Mouse (Mus musculus): ENCODE results near the gene Antxr1. TPM values are rescaled to one million over a fixed set of nuclear protein-coding genes. Genes with fewer than 3 reads are reported as not detected.

The Antxr1 gene
- total RNA-seq, 2 experiments from 2014 or later, result 15.4 to 16.5 TPM

DNA sequence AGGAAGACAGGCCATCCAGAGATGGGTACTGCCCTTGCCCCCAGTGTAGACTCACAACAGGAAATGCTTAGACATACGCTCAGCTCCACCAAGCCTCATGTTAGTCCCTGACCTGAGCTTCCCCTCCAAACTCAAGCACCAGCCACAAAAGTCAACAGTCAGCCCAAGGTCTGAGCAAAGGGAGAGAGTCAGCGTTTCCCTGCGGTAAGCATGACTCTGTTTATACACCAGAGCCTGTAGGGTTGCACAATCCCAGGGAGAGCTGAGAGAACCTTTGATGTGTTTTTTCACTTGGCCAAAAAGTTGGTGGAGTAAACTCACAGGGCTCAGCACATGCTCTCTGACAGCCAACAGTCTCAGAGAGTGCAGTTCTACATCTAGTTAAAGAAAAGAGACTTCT, 145.9 kb downstream of the Antxr1 start:
- no peak for DNase-seq (ENCODE audit: low spot score in 2 of 2)

DNA sequence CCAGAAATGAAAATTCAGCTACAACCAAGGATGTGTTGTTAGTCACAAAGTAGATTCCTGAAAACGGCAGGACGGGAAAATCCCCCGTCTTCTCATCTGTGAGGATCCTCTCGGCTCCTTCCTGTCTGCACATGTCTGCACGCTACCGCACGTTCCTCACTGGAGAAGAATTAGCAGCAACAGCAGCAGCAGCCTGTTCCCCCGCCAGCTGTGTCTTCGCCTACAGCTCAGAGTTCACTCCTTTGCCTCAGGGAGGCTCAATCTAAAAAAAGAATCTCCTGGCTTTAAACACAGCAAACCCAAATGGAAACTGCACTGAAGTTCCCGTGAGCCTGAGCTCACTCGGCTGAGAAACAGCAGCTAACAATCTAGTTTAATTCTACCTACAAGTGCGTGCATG, 148.6 kb downstream of the Antxr1 start:
- no peak for DNase-seq (ENCODE audit: low spot score in 2 of 2)

DNA sequence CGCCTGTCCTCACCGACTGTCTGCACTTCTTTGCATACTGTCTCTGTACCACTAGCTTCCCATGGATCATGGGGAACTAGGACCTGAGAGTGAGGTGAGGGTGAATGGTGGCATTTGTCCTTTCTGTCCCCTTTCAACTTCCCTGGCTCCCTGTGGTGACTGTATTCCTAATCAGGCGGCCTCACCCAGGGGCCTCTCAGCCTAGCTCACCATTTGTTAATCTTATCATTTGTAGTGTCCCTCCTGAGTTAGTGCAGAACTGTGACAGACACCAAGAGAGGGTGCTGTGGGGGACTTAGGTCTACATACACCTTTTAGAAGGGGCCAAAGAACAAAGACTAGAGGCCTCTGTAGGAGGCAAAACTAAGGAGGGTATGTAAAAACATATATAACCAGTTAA, 151.2 kb downstream of the Antxr1 start:
- no peak for DNase-seq (ENCODE audit: low spot score in 2 of 2)

DNA sequence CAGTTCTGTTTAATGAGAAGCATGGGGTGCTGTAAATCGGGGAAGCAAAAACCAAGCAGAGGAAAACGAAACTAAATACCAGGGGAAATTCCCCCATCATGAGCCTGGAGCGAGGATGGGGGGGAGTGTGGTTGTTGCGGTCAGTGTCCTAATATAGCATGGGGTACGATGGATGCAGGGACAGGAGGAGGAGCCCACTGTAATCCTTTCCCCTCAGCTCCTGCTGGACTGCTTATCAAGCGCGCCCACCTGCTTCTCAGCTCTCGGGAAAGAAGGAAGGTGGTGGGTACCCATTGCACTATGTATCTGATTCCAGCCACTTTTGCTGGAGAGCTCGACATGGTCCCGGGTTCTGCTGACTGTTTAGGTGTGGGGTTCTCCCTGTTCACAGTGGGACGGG, 151.6 kb downstream of the Antxr1 start:
- no peak for DNase-seq (ENCODE audit: low spot score in 2 of 2)

DNA sequence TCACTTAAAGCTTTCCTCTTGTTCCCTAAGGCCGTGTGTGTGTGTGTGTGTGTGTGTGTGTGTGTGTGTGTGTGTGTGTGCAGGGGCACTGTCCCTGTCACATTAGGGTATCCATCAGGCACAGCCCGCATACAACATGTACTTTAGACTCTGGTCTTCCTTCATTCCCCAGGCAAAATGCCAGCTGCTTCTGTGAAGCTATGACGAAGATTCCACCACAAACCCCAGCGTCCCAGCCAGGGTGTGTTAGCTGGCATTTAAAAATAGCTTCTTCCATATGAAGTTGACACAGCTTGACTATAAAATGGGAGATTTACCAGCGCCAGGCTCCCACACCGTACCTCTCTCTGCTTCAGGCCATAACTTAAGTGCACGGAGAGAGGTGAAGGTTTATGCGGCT, 152.5 kb downstream of the Antxr1 start:
- peak in 1 of 2 experiments; percentile 53 for DNase-seq (ENCODE audit: low spot score in 2 of 2)

DNA sequence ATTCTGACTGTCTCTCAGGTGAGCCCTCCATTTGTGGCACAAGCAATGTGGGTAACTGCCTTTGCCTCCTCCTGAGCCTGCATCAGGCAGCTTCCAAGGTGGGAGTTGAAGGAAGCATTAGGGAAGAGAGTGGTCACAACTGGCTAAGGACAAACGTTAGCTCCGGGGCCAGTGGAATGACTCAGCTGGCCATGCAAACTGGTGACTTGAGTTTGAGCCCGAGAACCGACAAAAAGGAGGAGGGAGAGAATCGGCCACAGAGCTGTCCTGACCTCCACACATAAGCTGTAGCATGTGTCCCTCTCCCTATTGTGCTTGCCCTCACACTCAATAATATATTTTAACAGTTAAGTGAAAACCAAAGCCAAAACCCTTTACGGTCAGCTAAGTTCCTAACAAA, 152.9 kb downstream of the Antxr1 start:
- DNase-seq (ENCODE audit: low spot score in 2 of 2), result no peak

DNA sequence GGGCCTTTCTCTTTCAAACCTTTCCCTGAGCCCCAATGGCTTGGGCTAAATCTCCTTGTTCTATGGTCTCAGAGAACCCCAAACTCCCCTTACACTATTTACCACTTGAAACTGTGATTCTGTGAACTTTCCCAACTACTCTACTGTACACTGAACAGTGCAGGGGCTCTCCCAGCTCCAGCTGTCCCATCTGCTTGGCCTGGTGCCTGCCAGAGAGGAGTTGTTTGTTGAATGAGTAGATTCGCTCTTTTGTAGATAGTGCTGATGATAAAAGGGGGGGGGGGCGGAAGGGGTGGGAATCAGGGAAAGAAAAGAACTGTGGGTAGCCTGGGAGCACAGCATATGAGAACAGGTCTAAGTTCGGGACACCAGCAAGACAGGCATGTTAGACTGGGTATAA, 164.2 kb downstream of the Antxr1 start:
- DNase-seq (ENCODE audit: low spot score in 2 of 2), result no peak

DNA sequence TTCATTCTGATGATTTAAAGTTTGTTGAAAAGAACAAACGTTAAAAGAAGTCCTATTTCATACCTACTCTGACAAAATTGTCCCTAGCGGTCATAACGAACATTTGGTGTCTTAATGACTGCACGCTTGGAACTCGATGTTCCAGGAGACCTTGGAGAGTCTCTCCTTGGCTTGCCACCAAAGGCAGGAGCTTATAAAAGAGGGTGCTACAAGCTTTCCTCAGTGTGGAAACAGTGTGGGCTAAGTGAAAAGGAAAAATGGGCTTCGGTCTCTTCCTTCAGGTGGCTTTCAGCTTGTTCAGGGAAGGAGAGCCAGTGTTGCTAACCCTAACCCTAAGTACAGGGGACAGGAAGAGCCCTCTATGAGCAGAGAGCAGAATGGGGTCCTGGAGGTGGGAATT, 164.7 kb downstream of the Antxr1 start:
- DNase-seq (ENCODE audit: low spot score in 2 of 2), result no peak

DNA sequence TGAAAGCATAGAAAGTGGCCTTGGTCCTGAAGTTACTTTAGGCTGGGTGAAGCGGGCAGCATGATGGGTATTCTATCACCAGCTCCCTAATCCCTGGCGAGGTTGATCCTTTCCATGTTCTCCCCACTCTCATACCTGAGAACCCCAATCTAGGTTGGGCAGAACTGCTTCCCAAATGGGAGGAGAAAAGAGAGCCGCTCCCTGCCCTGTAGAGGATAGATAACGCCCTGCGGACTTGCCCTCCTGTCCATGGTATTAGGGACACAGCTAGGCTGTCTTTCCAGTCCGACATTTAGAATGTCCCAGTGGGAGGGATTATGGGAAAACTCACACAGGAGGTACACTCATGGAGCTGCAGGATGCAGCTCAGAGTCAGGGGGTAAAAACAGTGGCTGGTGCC, 165.3 kb downstream of the Antxr1 start:
- DNase-seq (ENCODE audit: low spot score in 2 of 2), result no peak

DNA sequence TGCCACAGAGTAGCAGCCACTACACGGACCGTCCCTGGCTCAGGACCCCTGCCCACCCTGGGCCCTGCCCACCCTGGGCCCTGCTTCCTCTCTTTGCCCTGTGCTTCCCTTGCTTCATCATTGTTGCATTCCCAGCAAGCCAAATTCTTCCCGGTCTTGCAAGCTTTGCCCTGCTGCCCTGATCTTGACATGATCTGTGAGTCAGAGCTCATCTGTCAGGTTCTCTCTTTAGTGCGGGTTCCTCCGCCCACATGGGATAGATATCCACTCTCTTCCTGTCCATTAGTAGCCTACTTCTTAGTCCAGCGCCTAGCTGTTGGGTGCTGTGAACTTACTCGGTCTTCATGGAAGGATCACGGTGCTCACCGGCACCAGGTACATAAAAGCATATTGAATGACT, 167.6 kb downstream of the Antxr1 start:
- no peak for DNase-seq (ENCODE audit: low spot score in 2 of 2)

DNA sequence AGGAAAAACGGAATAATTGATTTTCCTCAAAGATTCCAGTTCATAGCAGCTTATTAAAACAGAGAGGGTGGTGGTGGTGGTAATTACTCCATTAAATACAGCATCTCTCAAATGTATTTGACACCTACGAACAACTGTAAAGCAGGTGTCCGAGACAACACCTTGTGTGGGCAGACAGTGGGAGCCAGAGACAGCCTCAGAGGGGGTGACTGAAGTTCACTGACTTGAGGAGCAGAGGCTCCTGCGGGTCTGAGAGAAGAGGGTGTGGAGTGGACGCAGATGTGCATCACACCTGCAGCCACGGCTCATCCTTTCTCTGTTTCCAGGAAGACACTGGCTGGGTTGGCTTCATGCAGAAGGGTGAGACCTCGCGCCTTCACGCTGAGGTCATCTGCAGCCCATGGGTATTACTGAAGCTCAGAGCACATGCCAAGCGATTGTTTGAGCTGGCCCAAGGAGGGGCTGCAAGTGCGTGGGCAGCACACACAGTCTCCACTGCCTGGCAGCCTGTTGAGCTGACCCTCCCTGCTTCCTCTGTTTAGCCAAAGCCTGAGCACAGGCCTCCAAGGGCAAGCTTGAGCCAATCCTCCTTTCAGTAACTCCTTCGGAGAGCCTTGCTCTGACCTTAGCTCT, 168.8 kb downstream of the Antxr1 start:
- DNase-seq (ENCODE audit: low spot score in 2 of 2), result no peak

DNA sequence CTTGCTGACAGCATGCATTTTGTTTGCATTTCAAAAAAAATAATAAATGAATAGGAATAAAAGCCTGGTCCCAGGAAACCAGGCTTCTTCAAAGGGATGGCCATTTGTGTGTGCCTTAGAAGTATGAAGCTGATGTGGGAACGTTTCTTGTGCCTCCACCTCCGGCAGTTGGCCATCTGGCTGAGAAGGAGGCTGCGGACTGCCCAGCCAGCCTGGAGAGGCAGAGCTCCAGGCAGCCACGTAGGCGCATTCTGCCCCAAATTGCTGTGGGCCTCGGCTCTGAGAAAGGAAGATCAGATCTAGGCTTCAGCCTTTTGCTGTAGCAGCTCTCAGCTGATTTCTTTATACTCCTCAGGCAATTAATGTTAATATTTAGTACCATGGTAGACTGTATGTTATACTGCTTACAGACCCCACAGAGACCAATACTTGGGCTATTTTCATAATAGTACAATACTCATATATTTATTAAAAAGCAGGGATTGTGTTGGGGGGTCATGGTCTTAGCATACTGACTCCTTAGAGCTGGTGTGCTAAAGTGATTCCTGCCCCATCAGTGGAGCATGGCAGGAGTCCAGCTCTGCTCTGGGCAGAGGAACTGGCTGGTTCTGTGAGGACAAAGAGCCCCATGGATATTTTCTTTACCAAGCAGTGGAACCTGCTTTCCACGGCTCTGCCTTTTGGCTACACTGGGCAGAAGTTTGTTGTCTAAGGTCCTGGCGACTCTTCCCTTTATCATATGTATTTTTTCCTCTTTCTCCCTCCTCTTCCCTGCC, 169.9 kb downstream of the Antxr1 start:
- DNase-seq (ENCODE audit: low spot score in 2 of 2), result peak; percentile 44 to 55

DNA sequence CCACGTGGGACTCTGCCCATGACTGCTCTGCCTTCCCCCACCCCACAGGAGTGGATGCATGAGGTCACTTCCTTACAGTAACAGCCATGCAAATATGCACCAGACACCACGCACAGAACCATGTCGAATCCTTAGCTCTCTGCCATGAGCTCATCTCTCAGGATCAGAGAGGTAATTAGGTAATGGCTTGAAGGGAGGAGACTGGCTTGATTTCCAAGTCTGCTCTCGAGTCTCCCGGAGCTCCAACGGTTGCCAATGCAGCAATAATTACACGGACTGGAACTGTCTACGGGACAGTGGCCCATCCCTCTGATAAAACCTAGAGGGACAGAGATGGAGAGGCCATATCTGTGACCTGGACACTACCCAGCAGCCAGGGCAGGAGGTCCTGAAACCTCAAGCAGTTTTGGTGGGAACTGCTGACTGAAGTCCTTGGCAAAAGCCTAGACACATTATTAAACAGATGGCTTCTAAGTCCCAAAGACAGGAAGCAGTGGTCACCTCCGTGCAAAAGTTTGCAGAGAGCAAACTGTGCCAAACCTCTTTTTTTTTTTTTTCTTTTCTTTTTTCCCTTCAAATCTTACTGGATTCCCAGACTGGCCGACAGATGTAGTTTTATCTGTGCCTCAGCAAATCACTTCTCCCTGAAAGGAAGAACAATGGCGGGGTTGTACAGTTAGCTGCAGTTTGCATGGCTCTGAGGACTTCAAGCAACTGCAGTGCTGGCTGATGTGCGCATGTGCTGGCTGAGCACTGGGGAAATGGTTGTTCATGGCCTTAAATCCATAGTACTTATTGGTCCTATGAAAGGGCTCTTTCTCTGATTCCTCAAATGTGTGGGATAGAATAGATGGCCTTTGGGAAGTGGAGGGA, 174.0 kb downstream of the Antxr1 start:
- DNase-seq (ENCODE audit: low spot score in 2 of 2), result no peak

DNA sequence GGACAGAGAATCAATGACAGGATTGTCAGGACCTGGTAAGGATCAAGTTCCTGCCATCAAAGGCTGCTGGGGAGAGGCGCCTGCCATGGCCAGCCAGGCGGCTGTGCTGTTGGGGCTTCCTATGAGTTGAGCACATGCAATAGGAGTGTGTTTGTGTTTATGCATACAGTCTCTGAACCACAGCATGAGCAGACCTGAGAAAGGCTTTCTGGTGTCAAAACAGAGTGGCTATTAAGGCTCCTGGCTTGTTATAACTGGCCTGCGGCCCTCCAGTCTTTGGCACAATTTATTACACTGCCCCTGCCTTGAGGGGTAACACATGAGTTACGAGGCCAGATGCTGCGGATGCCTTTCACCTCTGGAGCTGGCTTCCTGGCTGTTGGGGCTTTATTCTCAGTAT, 175.4 kb downstream of the Antxr1 start:
- DNase-seq (ENCODE audit: low spot score in 2 of 2), result no peak

DNA sequence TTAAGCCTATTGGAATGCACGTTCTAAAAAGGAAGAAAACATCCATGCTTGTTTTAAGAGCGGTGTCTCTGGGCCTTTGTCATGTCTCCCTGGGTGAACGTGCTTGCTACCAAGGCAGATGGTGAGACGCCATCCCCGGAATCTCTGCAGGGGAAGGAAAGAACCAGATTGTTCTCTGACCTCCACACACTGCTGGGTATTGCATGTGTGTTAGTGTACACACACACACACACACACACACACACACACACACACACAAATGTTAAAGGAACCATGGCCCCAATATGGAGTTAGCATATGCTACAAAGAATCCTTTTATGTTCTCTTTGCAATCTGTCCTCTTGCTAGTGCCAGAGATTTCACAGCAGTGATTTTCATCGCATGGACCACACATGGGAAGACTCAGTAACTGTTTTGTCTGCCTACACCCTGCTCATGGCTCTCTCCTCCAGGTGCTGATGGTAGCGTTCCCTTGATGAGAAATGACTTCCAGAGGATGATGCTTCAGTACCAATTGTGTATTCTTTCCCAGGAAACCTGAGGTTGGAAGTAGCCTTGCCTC, 177.5 kb downstream of the Antxr1 start:
- DNase-seq (ENCODE audit: low spot score in 2 of 2), result no peak

DNA sequence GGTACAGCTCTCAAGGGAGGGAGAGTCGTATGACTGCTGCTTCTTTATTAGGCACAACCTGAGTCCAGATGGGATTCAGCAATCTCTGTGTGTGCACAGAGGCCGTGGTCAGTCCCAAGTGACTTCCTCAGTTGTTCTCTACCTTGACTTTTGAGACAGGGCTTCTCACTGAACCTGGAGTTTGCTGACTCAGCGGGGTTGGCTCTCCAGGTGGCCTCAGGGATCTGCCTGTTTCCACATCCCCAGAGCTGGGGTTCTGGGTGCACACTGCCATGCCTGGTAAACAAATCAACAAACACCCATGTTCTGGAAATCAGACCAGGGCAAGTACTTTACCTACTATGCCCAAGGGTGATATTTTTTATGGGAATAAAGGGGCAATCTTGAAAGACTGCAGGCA, 181.8 kb downstream of the Antxr1 start:
- no peak for DNase-seq (ENCODE audit: low spot score in 2 of 2)

DNA sequence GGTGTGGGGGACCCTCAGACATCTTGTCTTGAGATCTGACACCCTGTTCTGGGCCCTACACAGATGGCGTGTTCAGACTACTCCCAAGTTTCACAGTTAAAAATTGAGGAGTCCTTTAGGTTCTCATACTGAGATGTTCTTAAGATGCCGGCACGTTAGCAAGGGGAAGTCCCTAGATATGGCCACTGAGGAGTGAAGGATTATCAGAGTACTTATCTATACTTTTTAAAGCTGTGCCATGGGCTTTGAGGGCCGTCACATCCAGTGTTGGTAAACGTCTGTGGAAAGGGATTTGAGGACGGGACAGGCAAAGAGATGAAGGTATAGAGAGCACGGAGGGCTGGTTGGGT, 182.4 kb downstream of the Antxr1 start:
- no peak for DNase-seq (ENCODE audit: low spot score in 2 of 2)

DNA sequence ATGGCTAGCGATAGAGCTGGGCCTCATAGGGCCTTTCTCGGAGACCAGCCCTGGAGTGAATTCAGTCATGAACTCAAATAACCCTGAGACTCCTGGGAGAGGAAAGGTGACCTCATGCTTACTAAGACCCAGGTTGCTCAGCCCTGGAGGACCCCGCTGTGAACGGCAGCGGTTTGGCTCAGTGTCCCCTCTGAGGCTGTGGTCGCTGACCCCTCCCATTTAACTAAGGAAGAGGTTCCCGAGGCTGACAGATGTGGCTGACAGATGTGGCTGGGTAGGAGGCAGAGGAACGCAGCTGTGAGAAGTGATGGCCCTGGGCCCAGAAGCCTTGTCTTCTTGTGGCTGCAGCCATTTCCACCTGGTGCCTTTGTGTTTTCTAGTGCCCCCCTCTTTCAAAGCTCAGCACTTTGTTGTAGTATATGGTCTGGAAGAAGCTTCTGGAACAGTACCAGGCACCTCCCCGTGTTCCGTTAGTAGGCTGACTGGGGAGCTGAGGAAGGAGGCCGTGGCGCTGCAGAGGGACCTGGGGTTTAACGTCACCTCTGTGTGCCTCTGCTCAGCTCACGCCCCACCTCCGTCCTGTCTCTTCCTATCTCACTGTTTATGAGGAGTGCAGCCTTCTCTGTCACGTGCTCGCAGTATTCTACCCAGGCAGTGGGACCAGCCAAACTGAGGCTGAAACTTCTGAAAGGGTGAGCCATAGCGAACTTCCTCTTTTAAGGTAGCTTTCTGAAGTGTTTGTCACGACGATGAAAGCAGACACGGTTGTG, 183.0 kb downstream of the Antxr1 start:
- DNase-seq (ENCODE audit: low spot score in 2 of 2), result no peak

DNA sequence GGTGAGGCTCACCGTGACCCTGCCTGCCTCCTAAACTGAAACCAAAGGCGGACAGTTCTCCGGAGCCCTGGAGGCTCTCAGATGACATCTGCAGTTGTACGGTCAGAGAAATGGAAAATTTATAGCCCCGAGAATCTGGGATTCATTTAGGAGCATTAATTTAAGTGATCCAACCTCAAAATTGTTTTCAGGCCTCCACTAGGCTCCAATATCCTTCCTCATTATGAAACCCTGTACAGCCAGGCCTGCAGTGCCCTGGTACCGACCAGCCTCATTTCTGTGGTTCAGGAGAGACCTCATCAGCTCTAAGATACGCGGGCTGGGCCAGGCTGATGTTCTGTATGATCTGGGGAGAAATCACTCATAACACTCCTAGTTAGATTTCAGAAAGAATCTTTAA, 184.2 kb downstream of the Antxr1 start:
- DNase-seq (ENCODE audit: low spot score in 2 of 2), result no peak

DNA sequence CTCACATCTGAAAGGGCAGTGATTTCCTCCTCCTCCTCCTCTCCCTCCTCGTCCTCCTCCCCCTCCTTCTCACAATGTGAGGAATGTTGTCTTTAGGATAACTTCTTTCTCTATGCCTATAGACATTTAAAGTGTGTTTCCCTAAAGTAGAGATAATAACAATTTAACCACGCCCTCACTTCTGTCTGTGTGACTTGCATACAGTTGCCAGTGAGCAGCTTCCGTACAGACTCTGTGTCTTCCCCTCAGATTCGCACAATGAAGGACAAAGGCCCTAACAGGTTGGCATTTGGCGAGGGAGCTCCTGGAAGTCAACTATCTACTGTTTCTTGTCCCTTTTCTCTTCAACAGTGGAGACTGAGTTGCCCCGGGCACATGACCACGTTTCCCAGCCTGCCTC, 185.2 kb downstream of the Antxr1 start:
- DNase-seq (ENCODE audit: low spot score in 2 of 2), result no peak

DNA sequence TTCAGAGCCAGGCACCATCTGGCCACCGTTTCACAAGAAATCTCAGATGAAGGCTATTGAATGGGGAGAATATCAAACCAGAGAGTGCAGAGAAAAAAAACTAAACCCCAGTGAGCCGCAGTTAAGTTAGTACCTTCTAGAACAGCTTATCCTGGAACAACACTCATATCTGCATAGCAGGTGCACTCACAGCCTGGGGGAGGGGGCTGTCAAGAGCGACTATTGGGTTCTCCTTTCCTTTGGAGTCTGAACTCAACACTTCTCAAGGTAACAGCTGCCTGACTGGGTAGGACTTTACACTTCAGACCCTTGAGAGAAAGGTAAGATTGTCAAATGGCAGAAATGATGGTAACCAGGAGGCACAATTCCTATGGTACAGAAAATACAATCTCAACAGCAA, 187.7 kb downstream of the Antxr1 start:
- no peak for DNase-seq (ENCODE audit: low spot score in 2 of 2)
